Mouse (Mus musculus): ENCODE measurements around the gene Ninj1. TPM values are rescaled to one million over a fixed set of nuclear protein-coding genes. Genes with fewer than 3 reads are reported as not detected.

Gene Ninj1
- polyA plus RNA-seq, 1 experiment from 2014 or later, result 54.2 TPM

- no peak overlapping the region for H3K9ac ChIP-seq (ENCODE audit: low read depth, low read length)
- no peak for ATAC-seq (ENCODE audit: low FRiP score, low TSS enrichment)
- H3K27me3 ChIP-seq (ENCODE audit: control insufficient read depth, insufficient read depth, low read length), result no peaks in the 10 kb centered on the region
- 63% methylated on average over 4 of the region's 4 CpGs for WGBS
- H3K9me3 ChIP-seq (ENCODE audit: control insufficient read depth, low read length), result no peaks in the 10 kb centered on the region
- no peak overlapping the region for H3K4me3 ChIP-seq (ENCODE audit: low read length)
- no peak overlapping the region for H3K27ac ChIP-seq (ENCODE audit: low read depth, low read length)
- 0 out of 2 replicates have a peak, but pooled peaks cover 5% of the 10 kb centered on the region for H3K4me1 ChIP-seq (ENCODE audit: control insufficient read depth, insufficient read depth, low read length)
- H3K4me2 ChIP-seq (replicated peaks; ENCODE audit: low read depth, low read length), result no peak overlapping the region
- no peaks in the 10 kb centered on the region for H3K36me3 ChIP-seq (ENCODE audit: control insufficient read depth, insufficient read depth, low read length)
Measured at GRCm38 (mm10) chr13:49213531-49213932, 26.2 kb downstream of the Ninj1 start.

- Histone ChIP-seq H3K36me3 (ENCODE audit: control insufficient read depth, insufficient read depth, low read length) (no peaks in the 10 kb centered on the region), H3K27ac (ENCODE audit: low read depth, low read length) (no peak overlapping the region), H3K4me3 (ENCODE audit: low read length) (no peak overlapping the region; the same call in 1 of the 2 replicates), H3K9me3 (ENCODE audit: control insufficient read depth, low read length) (no peaks in the 10 kb centered on the region), H3K9ac (ENCODE audit: low read depth, low read length) (no peak overlapping the region), H3K27me3 (ENCODE audit: control insufficient read depth, insufficient read depth, low read length) (no peaks in the 10 kb centered on the region), H3K4me1 (ENCODE audit: control insufficient read depth, insufficient read depth, low read length) (0 out of 2 replicates have a peak, but pooled peaks cover 5% of the 10 kb centered on the region), H3K4me2 (replicated peaks; ENCODE audit: low read depth, low read length) (no peak overlapping the region)
- no peak for ATAC-seq (ENCODE audit: low FRiP score, low TSS enrichment)
- WGBS, result 80% methylated on average over 3 of the region's 3 CpGs
Measured at GRCm38 (mm10) chr13:49214454-49214853, 27.2 kb downstream of the Ninj1 start.

- H3K27me3 ChIP-seq (ENCODE audit: control insufficient read depth, insufficient read depth, low read length), result no peaks in the 10 kb centered on the region
- no peaks in the 10 kb centered on the region for H3K9me3 ChIP-seq (ENCODE audit: control insufficient read depth, low read length)
- peak overlapping the region; percentile 69 for H3K9ac ChIP-seq (ENCODE audit: low read depth, low read length)
- H3K27ac ChIP-seq (ENCODE audit: low read depth, low read length), result no peak overlapping the region
- peak overlapping the region; percentile 82 for H3K4me2 ChIP-seq (replicated peaks; ENCODE audit: low read depth, low read length)
- peak overlapping the region; percentile 88 for H3K4me3 ChIP-seq (ENCODE audit: low read length)
- no peaks in the 10 kb centered on the region for H3K36me3 ChIP-seq (ENCODE audit: control insufficient read depth, insufficient read depth, low read length)
- 11% methylated on average over 5 of the region's 5 CpGs for WGBS
- H3K4me1 ChIP-seq (ENCODE audit: control insufficient read depth, insufficient read depth, low read length), result 0 out of 2 replicates have a peak, but pooled peaks cover 5% of the 10 kb centered on the region
- ATAC-seq (ENCODE audit: low FRiP score, low TSS enrichment), result no peak
Measured at GRCm38 (mm10) chr13:49215128-49215503, 27.8 kb downstream of the Ninj1 start.

GRCm38 (mm10) chr13:49215504-49216219 lies 28.4 kb downstream of the Ninj1 start, which contains the start of gene Card19:
Gene Card19, minus strand, starts transcription at chr13:49216037.
- peak; percentile 93 for ATAC-seq (ENCODE audit: low FRiP score, low TSS enrichment)

GRCm38 (mm10) chr13:49216220-49216552 lies 28.9 kb downstream of the Ninj1 start:
- ATAC-seq (ENCODE audit: low FRiP score, low TSS enrichment), result no peak
- WGBS, result 3% methylated on average over 17 of the region's 17 CpGs

More at GRCm38 (mm10) chr13:49215504-49216219, 28.4 kb downstream of the Ninj1 start, which contains the start of gene Card19:
- H3K4me1 ChIP-seq (ENCODE audit: control insufficient read depth, insufficient read depth, low read length), result 0 out of 2 replicates have a peak, but pooled peaks cover 5% of the 10 kb centered on the region
- H3K4me3 ChIP-seq (ENCODE audit: low read length), result peak within 1 kb of the TSS; percentile 88
- H3K4me2 ChIP-seq (replicated peaks; ENCODE audit: low read depth, low read length), result peak within 1 kb of the TSS; percentile 82
- peak within 1 kb of the TSS; percentile 69 for H3K9ac ChIP-seq (ENCODE audit: low read depth, low read length)
- WGBS, result under 1% methylated on average over 74 of the region's 78 CpGs
- H3K9me3 ChIP-seq (ENCODE audit: control insufficient read depth, low read length), result no peaks in the 10 kb centered on the region
- H3K27ac ChIP-seq (ENCODE audit: low read depth, low read length), result peak within 1 kb of the TSS; percentile 55; the same call in 1 of the 2 replicates
- no peaks in the 10 kb centered on the region for H3K36me3 ChIP-seq (ENCODE audit: control insufficient read depth, insufficient read depth, low read length)
- H3K27me3 ChIP-seq (ENCODE audit: control insufficient read depth, insufficient read depth, low read length), result no peaks in the 10 kb centered on the region

GRCm38 (mm10) chr13:49216808-49217561 lies 29.7 kb downstream of the Ninj1 start:
- H3K4me3 ChIP-seq (ENCODE audit: low read length), result no peak overlapping the region
- H3K9me3 ChIP-seq (ENCODE audit: control insufficient read depth, low read length), result no peaks in the 10 kb centered on the region
- H3K27me3 ChIP-seq (ENCODE audit: control insufficient read depth, insufficient read depth, low read length), result no peaks in the 10 kb centered on the region
- no peaks in the 10 kb centered on the region for H3K36me3 ChIP-seq (ENCODE audit: control insufficient read depth, insufficient read depth, low read length)
- 0 out of 2 replicates have a peak, but pooled peaks cover 5% of the 10 kb centered on the region for H3K4me1 ChIP-seq (ENCODE audit: control insufficient read depth, insufficient read depth, low read length)
- no peak overlapping the region for H3K27ac ChIP-seq (ENCODE audit: low read depth, low read length)
- WGBS, result 52% methylated on average over 9 of the region's 9 CpGs
- ATAC-seq (ENCODE audit: low FRiP score, low TSS enrichment), result no peak
- H3K9ac ChIP-seq (ENCODE audit: low read depth, low read length), result no peak overlapping the region
- no peak overlapping the region for H3K4me2 ChIP-seq (replicated peaks; ENCODE audit: low read depth, low read length)

More at GRCm38 (mm10) chr13:49216220-49216552, 28.9 kb downstream of the Ninj1 start:
- Histone ChIP-seq H3K27me3 (ENCODE audit: control insufficient read depth, insufficient read depth, low read length) (no peaks in the 10 kb centered on the region), H3K27ac (ENCODE audit: low read depth, low read length) (peak overlapping the region; percentile 55; the same call in 1 of the 2 replicates), H3K36me3 (ENCODE audit: control insufficient read depth, insufficient read depth, low read length) (no peaks in the 10 kb centered on the region), H3K4me1 (ENCODE audit: control insufficient read depth, insufficient read depth, low read length) (0 out of 2 replicates have a peak, but pooled peaks cover 5% of the 10 kb centered on the region), H3K4me2 (replicated peaks; ENCODE audit: low read depth, low read length) (peak overlapping the region; percentile 82), H3K4me3 (ENCODE audit: low read length) (peak overlapping the region; percentile 88), H3K9ac (ENCODE audit: low read depth, low read length) (peak overlapping the region; percentile 69), H3K9me3 (ENCODE audit: control insufficient read depth, low read length) (no peaks in the 10 kb centered on the region)

- Histone ChIP-seq H3K9me3 (ENCODE audit: control insufficient read depth, low read length) (no peaks in the 10 kb centered on the region), H3K36me3 (ENCODE audit: control insufficient read depth, insufficient read depth, low read length) (no peaks in the 10 kb centered on the region), H3K9ac (ENCODE audit: low read depth, low read length) (no peak overlapping the region), H3K27ac (ENCODE audit: low read depth, low read length) (no peak overlapping the region), H3K4me2 (replicated peaks; ENCODE audit: low read depth, low read length) (no peak overlapping the region), H3K27me3 (ENCODE audit: control insufficient read depth, insufficient read depth, low read length) (no peaks in the 10 kb centered on the region), H3K4me1 (ENCODE audit: control insufficient read depth, insufficient read depth, low read length) (0 out of 2 replicates have a peak, but pooled peaks cover 5% of the 10 kb centered on the region), H3K4me3 (ENCODE audit: low read length) (no peak overlapping the region)
- no peak for ATAC-seq (ENCODE audit: low FRiP score, low TSS enrichment)
- WGBS, result 75% methylated on average over 3 of the region's 3 CpGs
Measured at GRCm38 (mm10) chr13:49218651-49219050, 31.4 kb downstream of the Ninj1 start.

GRCm38 (mm10) chr13:49219367-49219766 lies 32.1 kb downstream of the Ninj1 start:
- Histone ChIP-seq H3K4me2 (replicated peaks; ENCODE audit: low read depth, low read length) (no peak overlapping the region), H3K9ac (ENCODE audit: low read depth, low read length) (no peak overlapping the region), H3K27ac (ENCODE audit: low read depth, low read length) (no peak overlapping the region), H3K36me3 (ENCODE audit: control insufficient read depth, insufficient read depth, low read length) (no peaks in the 10 kb centered on the region), H3K9me3 (ENCODE audit: control insufficient read depth, low read length) (no peaks in the 10 kb centered on the region), H3K4me3 (ENCODE audit: low read length) (no peak overlapping the region), H3K4me1 (ENCODE audit: control insufficient read depth, insufficient read depth, low read length) (0 out of 2 replicates have a peak, but pooled peaks cover 5% of the 10 kb centered on the region), H3K27me3 (ENCODE audit: control insufficient read depth, insufficient read depth, low read length) (no peaks in the 10 kb centered on the region)
- WGBS, result 89% methylated on average over 4 of the region's 4 CpGs
- ATAC-seq (ENCODE audit: low FRiP score, low TSS enrichment), result no peak

Measured in kidney, embryonic 14.5 days (tissue).